Mouse (Mus musculus) liver, adult 2 months (tissue): ENCODE measurements around the gene Poc1a.

ENCODE experiments used
- CTCF ChIP-seq: fragments of 200-500 bp; IDR thresholded peaks from 2 replicates; pipeline ENCODE4 v1.5.1; 2011; ENCODE audit warnings: low read depth, low read length, control low read depth
- POLR2A ChIP-seq: fragments of 200-500 bp; IDR thresholded peaks from 2 replicates; pipeline ENCODE4 v1.6.1; 2011; ENCODE audit warnings: low read length, control low read depth; ENCODE audit not compliant: insufficient read depth; ENCODE audit errors: extremely low read depth

GRCm38 (mm10) chr9:106249550-106249949 lies 31.3 kb upstream of the Poc1a start:
- TF ChIP-seq CTCF (no peak), POLR2A (no peak)
